Mouse (Mus musculus): ENCODE results near the gene Lamp1. TPM values are rescaled to one million over a fixed set of nuclear protein-coding genes. Genes with fewer than 3 reads are reported as not detected.
A peak's percentile ranks its signal among the peaks of the same experiment; 100 is the strongest.
"Not testable (repeated sequence)": the region's sequence is repeated elsewhere in the genome, so short reads cannot be mapped to it uniquely, and the experiment has no call there.

Lamp1 gene
- 236 and 242 TPM in 2 replicates for polyA plus RNA-seq (2015; fragmentation: Nextera tagmentation; extraction: Ambion mirVana)

- H3K27me3 ChIP-seq = no peaks in the 10 kb centered on the region
- peak within 1 kb of the TSS; percentile 89 for H3K9ac ChIP-seq (replicated peaks)
- WGBS = 2% methylated on average over 48 of the region's 50 CpGs
- peak within 1 kb of the TSS; percentile 77 for H3K27ac ChIP-seq (replicated peaks)
- 0 out of 2 replicates have a peak, but pooled peaks cover 4% of the 10 kb centered on the region for H3K36me3 ChIP-seq
- ATAC-seq (replicated peaks) = peak; percentile 97
- H3K4me3 ChIP-seq = peak within 1 kb of the TSS; percentile 97
- no peaks in the 10 kb centered on the region for H3K9me3 ChIP-seq
- peaks cover 21% of the 10 kb centered on the region for H3K4me1 ChIP-seq
- peak within 1 kb of the TSS; percentile 74 for H3K4me2 ChIP-seq (replicated peaks)
These were observed at the start of gene Lamp1 for GRCm38 (mm10) chr8:13158718-13159376. Gene Lamp1, plus strand, starts transcription at chr8:13159161.

DNA sequence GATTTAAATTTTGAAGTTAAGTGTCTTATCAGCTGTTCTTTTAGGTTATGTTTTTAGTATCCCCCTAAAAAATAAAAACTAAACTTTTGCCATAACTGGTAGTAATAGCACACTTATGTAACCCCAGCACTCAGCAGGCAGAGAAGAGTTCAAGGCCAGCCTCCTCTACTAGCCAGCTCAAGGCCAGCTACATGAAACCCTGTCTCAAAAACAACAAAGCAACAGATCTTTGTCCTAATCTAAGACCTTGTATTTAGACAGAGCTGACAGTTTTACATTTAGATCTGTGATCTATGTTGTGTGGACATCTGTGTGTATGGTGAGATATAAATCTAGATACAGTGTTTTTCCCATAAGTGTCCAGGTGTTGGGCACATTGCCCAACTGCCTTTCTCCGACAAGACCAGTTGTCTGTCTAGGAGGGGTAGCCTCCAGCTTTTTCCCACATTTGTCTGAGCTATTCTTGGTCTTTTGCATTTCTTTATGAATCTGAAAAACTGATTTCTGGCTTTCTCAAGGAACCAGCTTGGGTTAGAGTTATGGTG, 49.5 kb upstream of the Lamp1 start:
- Histone ChIP-seq H3K4me3 (no peak overlapping the region), H3K27me3 (no peaks in the 10 kb centered on the region), H3K4me1 (peaks cover 30% of the 10 kb centered on the region), H3K36me3 (no peaks in the 10 kb centered on the region; the same call in 1 of the 2 replicates), H3K9ac (replicated peaks) (no peak overlapping the region), H3K27ac (replicated peaks) (no peak overlapping the region), H3K9me3 (no peaks in the 10 kb centered on the region), H3K4me2 (replicated peaks) (no peak overlapping the region)
- WGBS = 66% methylated on average over 1 of the region's 1 CpGs
- no peak for ATAC-seq (replicated peaks)

- Histone ChIP-seq H3K4me2 (replicated peaks) (no peak overlapping the region), H3K36me3 (no peaks in the 10 kb centered on the region; the same call in 1 of the 2 replicates), H3K9ac (replicated peaks) (no peak overlapping the region), H3K4me1 (peaks cover 20% of the 10 kb centered on the region), H3K27ac (replicated peaks) (no peak overlapping the region), H3K27me3 (no peaks in the 10 kb centered on the region), H3K4me3 (no peak overlapping the region), H3K9me3 (no peaks in the 10 kb centered on the region)
- 91% methylated on average over 11 of the region's 11 CpGs for WGBS
- ATAC-seq (replicated peaks) = no peak
These were observed 47.0 kb upstream of the Lamp1 start for GRCm38 (mm10) chr8:13111917-13112316.

GRCm38 (mm10) chr8:13113232-13113631, 45.7 kb upstream of the Lamp1 start:
- H3K27ac ChIP-seq (replicated peaks) = no peak overlapping the region
- no peaks in the 10 kb centered on the region for H3K9me3 ChIP-seq
- peaks cover 3% of the 10 kb centered on the region; the same call in 1 of the 2 replicates for H3K36me3 ChIP-seq
- H3K27me3 ChIP-seq = no peaks in the 10 kb centered on the region
- no peak overlapping the region for H3K4me2 ChIP-seq (replicated peaks)
- WGBS = 91% methylated on average over 4 of the region's 4 CpGs
- H3K9ac ChIP-seq (replicated peaks) = no peak overlapping the region
- ATAC-seq (replicated peaks) = no peak
- H3K4me3 ChIP-seq = no peak overlapping the region
- peaks cover 12% of the 10 kb centered on the region for H3K4me1 ChIP-seq

GRCm38 (mm10) chr8:13117096-13117495, 41.9 kb upstream of the Lamp1 start:
- H3K9me3 ChIP-seq = no peaks in the 10 kb centered on the region
- ATAC-seq (replicated peaks) = no peak
- H3K36me3 ChIP-seq = peaks cover 5% of the 10 kb centered on the region; the same call in 1 of the 2 replicates
- no peak overlapping the region for H3K9ac ChIP-seq (replicated peaks)
- H3K4me3 ChIP-seq = no peak overlapping the region
- no peaks in the 10 kb centered on the region for H3K27me3 ChIP-seq
- no peak overlapping the region for H3K4me2 ChIP-seq (replicated peaks)
- 98% methylated on average over 2 of the region's 2 CpGs for WGBS
- H3K27ac ChIP-seq (replicated peaks) = no peak overlapping the region
- no peaks in the 10 kb centered on the region for H3K4me1 ChIP-seq

DNA sequence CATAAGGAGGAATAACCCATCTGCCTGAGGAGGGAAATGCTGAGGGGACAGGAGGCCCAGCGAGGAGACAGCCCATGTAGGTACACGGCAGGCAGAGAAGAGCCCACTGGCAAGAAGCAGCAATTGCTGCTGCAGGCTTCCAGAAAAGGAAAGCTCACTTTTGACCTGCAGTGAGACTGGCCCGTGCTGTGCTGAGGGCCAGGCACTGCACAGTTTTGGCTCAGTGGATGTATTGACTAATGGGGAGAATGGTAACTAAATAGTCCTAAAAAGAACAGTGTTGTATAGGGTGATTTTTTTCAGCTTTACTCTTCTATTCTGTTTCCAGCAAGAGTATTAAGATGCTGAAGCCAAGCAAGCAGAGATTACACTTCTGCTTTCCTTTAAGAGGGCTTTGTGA, 40.4 kb upstream of the Lamp1 start:
- Histone ChIP-seq H3K36me3 (peaks cover 8% of the 10 kb centered on the region), H3K27ac (replicated peaks) (no peak overlapping the region), H3K4me3 (no peak overlapping the region), H3K27me3 (no peaks in the 10 kb centered on the region), H3K9ac (replicated peaks) (no peak overlapping the region), H3K9me3 (no peaks in the 10 kb centered on the region), H3K4me2 (replicated peaks) (no peak overlapping the region), H3K4me1 (no peaks in the 10 kb centered on the region)
- ATAC-seq (replicated peaks) = no peak
- WGBS = 93% methylated on average over 3 of the region's 3 CpGs

DNA sequence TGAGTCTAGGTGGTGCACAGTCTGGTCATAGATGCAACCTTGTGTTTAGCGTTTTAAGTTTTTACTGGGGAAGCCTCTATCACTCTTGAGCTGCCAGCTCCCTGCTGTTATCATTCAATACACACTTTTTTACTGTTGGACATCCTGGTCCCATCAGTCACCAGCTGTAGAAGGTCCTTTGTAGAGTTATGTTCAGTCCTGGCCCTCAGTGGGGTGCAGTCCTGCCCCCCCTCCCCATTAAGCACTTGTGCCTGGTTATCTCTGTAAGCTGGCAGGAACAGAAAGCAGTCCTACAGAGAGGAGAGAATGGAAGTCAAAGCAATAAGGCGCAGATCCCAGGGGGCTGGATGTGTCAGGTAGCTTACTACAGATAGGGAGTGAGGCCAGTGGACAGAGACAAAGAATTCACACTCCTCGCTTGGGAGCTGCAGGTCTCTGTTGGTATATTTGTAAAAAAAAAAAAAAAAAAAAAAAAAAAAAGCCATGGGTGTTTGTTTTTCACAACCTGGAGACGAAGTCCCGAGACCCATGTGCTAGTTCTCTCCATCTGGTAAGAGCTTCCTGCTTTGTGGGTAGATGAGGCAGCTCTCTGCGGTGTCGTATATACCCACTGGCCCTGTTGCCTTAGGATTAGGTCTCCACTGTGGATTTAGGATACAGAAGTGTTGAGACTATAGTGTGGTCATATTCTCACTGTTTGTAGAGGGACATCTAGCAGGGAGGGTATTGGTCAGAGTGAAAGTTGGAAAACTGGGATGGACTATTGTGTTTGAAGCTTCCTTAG, 37.9 kb upstream of the Lamp1 start:
- Histone ChIP-seq H3K36me3 (peaks cover 27% of the 10 kb centered on the region), H3K9me3 (no peaks in the 10 kb centered on the region), H3K9ac (replicated peaks) (no peak overlapping the region), H3K4me2 (replicated peaks) (no peak overlapping the region), H3K4me3 (no peak overlapping the region), H3K4me1 (no peaks in the 10 kb centered on the region), H3K27ac (replicated peaks) (no peak overlapping the region), H3K27me3 (no peaks in the 10 kb centered on the region)
- ATAC-seq (replicated peaks) = no peak
- 89% methylated on average over 7 of the region's 7 CpGs for WGBS

GRCm38 (mm10) chr8:13122887-13123421, 36.0 kb upstream of the Lamp1 start:
- no peaks in the 10 kb centered on the region for H3K27me3 ChIP-seq
- H3K4me3 ChIP-seq = no peak overlapping the region
- H3K36me3 ChIP-seq = peaks cover 40% of the 10 kb centered on the region
- no peak overlapping the region for H3K27ac ChIP-seq (replicated peaks)
- 97% methylated on average over 7 of the region's 7 CpGs for WGBS
- no peak for ATAC-seq (replicated peaks)
- H3K4me1 ChIP-seq = no peaks in the 10 kb centered on the region
- no peak overlapping the region for H3K9ac ChIP-seq (replicated peaks)
- no peak overlapping the region for H3K4me2 ChIP-seq (replicated peaks)
- H3K9me3 ChIP-seq = no peaks in the 10 kb centered on the region

DNA sequence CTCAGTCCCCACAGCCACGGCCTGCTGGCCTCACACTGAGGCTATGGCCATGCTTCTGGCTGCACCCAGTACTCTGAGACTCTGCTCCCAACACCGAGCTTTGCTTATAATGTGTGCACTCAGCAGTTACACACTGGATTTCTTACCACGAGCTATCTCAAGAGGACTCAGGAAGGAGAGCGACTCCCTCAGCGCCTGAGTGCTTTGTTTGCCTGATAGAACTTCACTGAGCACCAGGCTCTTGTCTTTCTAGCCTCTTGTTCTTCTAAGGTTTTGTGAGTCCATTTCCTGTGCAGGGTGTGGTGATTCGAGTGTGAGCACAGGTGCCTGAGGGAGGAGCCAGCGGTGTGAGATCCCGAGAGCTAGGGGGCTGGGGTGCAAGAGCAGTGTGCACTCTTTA, 34.1 kb upstream of the Lamp1 start:
- H3K36me3 ChIP-seq = peaks cover 54% of the 10 kb centered on the region
- no peak for ATAC-seq (replicated peaks)
- H3K27ac ChIP-seq (replicated peaks) = no peak overlapping the region
- H3K9me3 ChIP-seq = no peaks in the 10 kb centered on the region
- WGBS = 92% methylated on average over 8 of the region's 8 CpGs
- H3K9ac ChIP-seq (replicated peaks) = no peak overlapping the region
- H3K4me2 ChIP-seq (replicated peaks) = no peak overlapping the region
- H3K4me1 ChIP-seq = no peaks in the 10 kb centered on the region
- H3K27me3 ChIP-seq = no peaks in the 10 kb centered on the region
- no peak overlapping the region for H3K4me3 ChIP-seq

- not testable (repeated sequence) for ATAC-seq (replicated peaks); H3K4me1 ChIP-seq; H3K9ac ChIP-seq (replicated peaks); H3K9me3 ChIP-seq; H3K4me2 ChIP-seq (replicated peaks); H3K4me3 ChIP-seq; H3K27ac ChIP-seq (replicated peaks); H3K27me3 ChIP-seq
- H3K36me3 ChIP-seq = peaks cover 84% of the 10 kb centered on the region
- 67% methylated on average over 9 of the region's 9 CpGs for WGBS
These were observed 26.7 kb upstream of the Lamp1 start for GRCm38 (mm10) chr8:13132220-13132619.

GRCm38 (mm10) chr8:13139641-13140182, 19.2 kb upstream of the Lamp1 start:
- H3K4me3 ChIP-seq = no peak overlapping the region
- ATAC-seq (replicated peaks) = no peak

DNA sequence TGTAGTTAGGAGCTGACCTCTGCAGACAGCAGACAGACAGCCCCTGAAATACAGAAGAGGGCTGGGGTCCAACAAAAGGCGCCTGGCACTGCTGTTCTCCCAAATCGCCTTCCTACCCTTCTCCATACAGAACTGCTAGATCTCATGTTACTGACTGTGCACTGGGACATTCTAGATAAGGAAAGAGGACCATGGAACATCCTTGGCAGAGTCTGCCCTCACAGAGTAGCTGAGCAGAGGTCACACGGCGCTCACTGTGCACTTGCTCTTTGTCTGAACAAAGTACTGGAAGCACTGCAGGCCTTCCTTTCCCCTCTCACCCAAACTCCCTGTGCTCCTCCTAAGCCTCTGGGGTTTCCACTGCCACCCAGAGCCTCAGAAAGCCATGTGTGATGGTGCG, 17.3 kb upstream of the Lamp1 start:
- no peaks in the 10 kb centered on the region for H3K4me1 ChIP-seq
- WGBS = 92% methylated on average over 5 of the region's 5 CpGs
- H3K36me3 ChIP-seq = peaks cover 99% of the 10 kb centered on the region
- H3K27ac ChIP-seq (replicated peaks) = no peak overlapping the region
- no peaks in the 10 kb centered on the region for H3K27me3 ChIP-seq
- H3K9me3 ChIP-seq = no peaks in the 10 kb centered on the region
- no peak overlapping the region for H3K4me2 ChIP-seq (replicated peaks)
- no peak for ATAC-seq (replicated peaks)
- no peak overlapping the region for H3K9ac ChIP-seq (replicated peaks)
- no peak overlapping the region for H3K4me3 ChIP-seq

More at GRCm38 (mm10) chr8:13139641-13140182, 19.2 kb upstream of the Lamp1 start:
- peaks cover 98% of the 10 kb centered on the region for H3K36me3 ChIP-seq
- no peak overlapping the region for H3K27ac ChIP-seq (replicated peaks)
- no peaks in the 10 kb centered on the region for H3K4me1 ChIP-seq
- H3K27me3 ChIP-seq = no peaks in the 10 kb centered on the region
- H3K4me2 ChIP-seq (replicated peaks) = no peak overlapping the region
- 94% methylated on average over 6 of the region's 6 CpGs for WGBS
- H3K9me3 ChIP-seq = no peaks in the 10 kb centered on the region
- H3K9ac ChIP-seq (replicated peaks) = no peak overlapping the region
